Mouse (Mus musculus) E14TG2a.4 (cell line): ENCODE measurements at regions not wholly inside any gene's neighbourhood (a gene's known extent, or its start where the extent isn't known, plus 50 kb on each side); places are given as distances from the start of the nearest gene placed in this dataset.

ENCODE experiments used
- CTCF ChIP-seq: conservative IDR thresholded peaks from 2 replicates; pipeline ENCODE4 v1.5.1; 2014; ENCODE audit warnings: low read length
- NANOG ChIP-seq: IDR thresholded peaks from 2 replicates; pipeline ENCODE4 v1.6.1; 2014; ENCODE audit warnings: borderline replicate concordance, low read length, mixed read lengths

GRCm38 (mm10) chr9:3184343-3184742, 147.7 kb downstream of the Gm10715 start:
- no peak for TF ChIP-seq CTCF
- no peak for TF ChIP-seq NANOG
